Mouse (Mus musculus) CH12.LX (cell line): ENCODE data around the gene Flot1. TPM values are rescaled to one million over a fixed set of nuclear protein-coding genes. Genes with fewer than 3 reads are reported as not detected.

Experiments used
- DNase-seq: peaks from one replicate; pipeline ENCODE4 v3.0.0-alpha.2; 2013; ENCODE audit errors: extremely low read depth
- H3K27ac ChIP-seq: 2 replicates; pipeline ENCODE4 v1.5.1; 2012; ENCODE audit warnings: low read depth, mild to moderate bottlenecking, control low read depth, moderate library complexity; ENCODE audit not compliant: insufficient read depth
- H3K27me3 ChIP-seq: replicated peaks from 2 replicates; pipeline ENCODE3; 2012; ENCODE audit warnings: inconsistent platforms
- H3K36me3 ChIP-seq, 2 experiments: replicated peaks in 1 of 2; 2 replicates each; pipeline versions ENCODE3 to v1.6.1; 2012; ENCODE audit warnings: inconsistent platforms in 1 of 2, low read length in 1 of 2, mild to moderate bottlenecking in 1 of 2, mixed read lengths in 1 of 2, moderate library complexity in 1 of 2; ENCODE audit not compliant: control insufficient read depth in 1 of 2, insufficient read depth in 1 of 2
- H3K4me1 ChIP-seq, 2 experiments: 2 replicates each; pipeline ENCODE4 v1.6.1; 2012; ENCODE audit warnings: inconsistent platforms in 1 of 2, moderate library complexity in 1 of 2; ENCODE audit not compliant: insufficient read depth in 2 of 2, control insufficient read depth in 1 of 2
- H3K4me2 ChIP-seq: 2 replicates; pipeline ENCODE4 v1.6.1; 2012; ENCODE audit warnings: low read depth, mild to moderate bottlenecking, control low read depth; ENCODE audit not compliant: poor library complexity, insufficient read depth, severe bottlenecking
- H3K4me3 ChIP-seq, 3 experiments: fragments of 150-350 bp in 1 of 3; sonication (generic) in 1 of 3; replicated peaks in 1 of 3; 2 replicates each; pipeline versions ENCODE3 to v1.5.1; 2011 to 2012; ENCODE audit warnings: low read depth in 2 of 3, low read length in 2 of 3, mild to moderate bottlenecking in 2 of 3, moderate library complexity in 2 of 3, control low read depth in 1 of 3, improper control_type of control experiment in 1 of 3, inconsistent platforms in 1 of 3, mixed read lengths in 1 of 3; ENCODE audit not compliant: poor library complexity in 1 of 3
- H3K79me2 ChIP-seq: replicated peaks from 2 replicates; pipeline ENCODE4 v1.6.1; 2012; ENCODE audit warnings: mild to moderate bottlenecking, moderate library complexity; ENCODE audit not compliant: control insufficient read depth, poor library complexity, insufficient read depth, severe bottlenecking; ENCODE audit errors: extremely low read depth
- H3K9ac ChIP-seq: 2 replicates; pipeline ENCODE4 v1.6.1; 2012; ENCODE audit warnings: low read depth, mild to moderate bottlenecking, control low read depth, moderate library complexity; ENCODE audit not compliant: insufficient read depth
- H3K9me3 ChIP-seq: replicated peaks from 2 replicates; pipeline ENCODE3; 2012; ENCODE audit warnings: low read length, inconsistent platforms, mixed read lengths
- CTCF ChIP-seq, 2 experiments: IDR thresholded peaks in 1 of 2; conservative IDR thresholded peaks in 1 of 2; 2 replicates each; pipeline ENCODE4 v1.5.1; 2011 to 2012; ENCODE audit warnings: low read depth in 2 of 2, low read length in 2 of 2, improper control_type of control experiment in 1 of 2, inconsistent platforms in 1 of 2, mild to moderate bottlenecking in 1 of 2, moderate library complexity in 1 of 2
- ELF1 ChIP-seq: IDR thresholded peaks from 2 replicates; pipeline ENCODE4 v1.6.1; 2014; ENCODE audit warnings: low read depth, mild to moderate bottlenecking, inconsistent platforms, low read length, improper control_type of control experiment
- ETS1 ChIP-seq: conservative IDR thresholded peaks from 2 replicates; pipeline ENCODE4 v1.6.1; 2012; ENCODE audit warnings: low read depth, mild to moderate bottlenecking, inconsistent platforms, low read length, improper control_type of control experiment, moderate library complexity
- IRF4 ChIP-seq: IDR thresholded peaks from 2 replicates; pipeline ENCODE4 v1.6.1; 2014; ENCODE audit warnings: low read depth, mild to moderate bottlenecking, inconsistent platforms, low read length, improper control_type of control experiment
- MXI1 ChIP-seq: IDR thresholded peaks from 2 replicates; pipeline ENCODE4 v1.6.1; 2011; ENCODE audit warnings: mild to moderate bottlenecking, low read depth, low read length, improper control_type of control experiment
- NELFE ChIP-seq: IDR thresholded peaks from 2 replicates; pipeline ENCODE4 v1.6.1; 2011; ENCODE audit warnings: low read depth, low read length, improper control_type of control experiment
- RAD21 ChIP-seq: IDR thresholded peaks from 2 replicates; pipeline ENCODE4 v1.6.1; 2011; ENCODE audit warnings: low read depth, mild to moderate bottlenecking, low read length, improper control_type of control experiment, moderate library complexity
- RCOR1 ChIP-seq: conservative IDR thresholded peaks from 2 replicates; pipeline ENCODE4 v1.6.1; 2012; ENCODE audit warnings: low read depth, mild to moderate bottlenecking, inconsistent platforms, low read length, improper control_type of control experiment
- SIN3A ChIP-seq: IDR thresholded peaks from 2 replicates; pipeline ENCODE4 v1.6.1; 2012; ENCODE audit warnings: low read length, improper control_type of control experiment, inconsistent platforms
- SMC3 ChIP-seq: IDR thresholded peaks from 2 replicates; pipeline ENCODE4 v1.6.1; 2011; ENCODE audit warnings: low read depth, low read length, improper control_type of control experiment
- TBP ChIP-seq: conservative IDR thresholded peaks from 2 replicates; pipeline ENCODE4 v1.6.1; 2011; ENCODE audit warnings: low read depth, low read length, improper control_type of control experiment
- TCF12 ChIP-seq: IDR thresholded peaks from 2 replicates; pipeline ENCODE4 v1.6.1; 2014; ENCODE audit warnings: low read depth, mild to moderate bottlenecking, inconsistent platforms, low read length, improper control_type of control experiment
- UBTF ChIP-seq: IDR thresholded peaks from 2 replicates; pipeline ENCODE4 v1.6.1; 2012; ENCODE audit warnings: low read depth, mild to moderate bottlenecking, inconsistent platforms, low read length, improper control_type of control experiment, moderate library complexity
- USF1 ChIP-seq: IDR thresholded peaks from 2 replicates; pipeline ENCODE4 v1.6.1; 2014; ENCODE audit warnings: low read depth, mild to moderate bottlenecking, inconsistent platforms, low read length, improper control_type of control experiment
- ZKSCAN1 ChIP-seq: IDR thresholded peaks from 2 replicates; pipeline ENCODE4 v1.6.1; 2012; ENCODE audit warnings: low read depth, inconsistent platforms, low read length, improper control_type of control experiment, borderline replicate concordance
- ZMIZ1 ChIP-seq: IDR thresholded peaks from 2 replicates; pipeline ENCODE4 v1.6.1; 2012; ENCODE audit warnings: low read depth, mild to moderate bottlenecking, inconsistent platforms, low read length, improper control_type of control experiment
- ZNF384 ChIP-seq: IDR thresholded peaks from 2 replicates; pipeline ENCODE4 v1.6.1; 2012; ENCODE audit warnings: low read depth, low read length, improper control_type of control experiment, inconsistent platforms
- dilution Hi-C: fragments of 300-500 bp; cut with MboI; formaldehyde crosslinking; loops from 2 replicates; pipeline ENCODE4 v1.14.3; 2020; ENCODE audit warnings: low sequenced_read_pairs; ENCODE audit not compliant: extremely low pct_unique_long_range_greater_than_20kb, extremely low pct_ligation_motif_present
- in situ Hi-C: fragments of 300-500 bp; cut with MboI; formaldehyde crosslinking; loops from 3 replicates; pipeline ENCODE4 v1.14.3; 2019; ENCODE audit warnings: low sequenced_read_pairs, low pct_ligation_motif_present, low pct_unique_long_range_greater_than_20kb, mixed read lengths
- polyA plus RNA-seq: library from polyadenylated mRNA; unstranded; fragments of >175 nt; gene quantifications from 2 replicates; pipeline ENCODE4 v1.2.1, GENCODE M21; 2012; ENCODE audit warnings: low read depth; ENCODE audit not compliant: insufficient read length
- total RNA-seq, 2 experiments: library from RNA; depleted of rRNA; stranded (reverse); fragments of 300-350 nt in 1 of 2; fragments of >200 nt in 1 of 2; gene quantifications; 2 replicates each; pipeline ENCODE4 v1.2.3; 2012 to 2014

The Flot1 gene
- total and polyA plus RNA-seq, 3 experiments, result 16.3 to 21.6 (median 17.6) TPM

- TF ChIP-seq ELF1 (no peak; the same call in 1 of the 2 replicates), TBP (peak; percentile 98), RCOR1 (no peak), ETS1 (peak; percentile 66), TCF12 (peak; percentile 88), USF1 (no peak), ZKSCAN1 (no peak), NELFE (peak; percentile 100), UBTF (peak; percentile 56; the same call in 1 of the 2 replicates), ZMIZ1 (peak; percentile 99), IRF4 (peak; percentile 36; the same call in 1 of the 2 replicates)
Measured at GRCm38 (mm10) chr17:35821439-35822430, 1.3 kb upstream of the Flot1 start, which contains the start of gene Ier3 (continued).

- H3K27me3 ChIP-seq, result no peaks in the 10 kb centered on the region
- H3K4me3 ChIP-seq, result peak overlapping the region; percentile 61 to 90 (median 69)
- DNase-seq, result no peak
- peak overlapping the region; percentile 90 for H3K9ac ChIP-seq
- in situ Hi-C loops, result no loop called here
- H3K79me2 ChIP-seq, result peaks cover 5% of the 10 kb centered on the region; the same call in 1 of the 2 replicates
- dilution Hi-C loops, result no loop called here
- H3K27ac ChIP-seq, result peak overlapping the region; percentile 6; the same call in 1 of the 2 replicates
- H3K36me3 ChIP-seq, result peaks cover 19 to 31% of the 10 kb centered on the region in 2 experiments
- no peaks in the 10 kb centered on the region for H3K9me3 ChIP-seq
- peak overlapping the region; percentile 79 for H3K4me2 ChIP-seq
- peaks cover 0 to 17% of the 10 kb centered on the region in 2 experiments; a peak in 2 of 4 replicates for H3K4me1 ChIP-seq
- TF ChIP-seq SIN3A, result peak; percentile 10; the same call in 1 of the 2 replicates
- no peak for TF ChIP-seq ZNF384
- 0 out of 2 replicates have a peak, but pooled peaks have one; percentile 2 for TF ChIP-seq MXI1
Measured at GRCm38 (mm10) chr17:35822564-35822963, 466 bp upstream of the Flot1 start.

- Histone ChIP-seq H3K36me3 (peaks cover 21 to 46% of the 10 kb centered on the region in 2 experiments), H3K9me3 (peaks cover under 1% of the 10 kb centered on the region), H3K9ac (no peak overlapping the region), H3K4me2 (no peak overlapping the region), H3K4me3 (no peak overlapping the region), H3K79me2 (peaks cover 5% of the 10 kb centered on the region; the same call in 1 of the 2 replicates), H3K27me3 (no peaks in the 10 kb centered on the region), H3K27ac (no peak overlapping the region), H3K4me1 (peaks cover 0 to 17% of the 10 kb centered on the region in 2 experiments; a peak in 2 of 4 replicates)
- DNase-seq, result no peak
- dilution Hi-C loops (no loop called here), in situ Hi-C loops (no loop called here)
- TF ChIP-seq USF1 (no peak), SMC3 (peak; percentile 69), RAD21 (peak; percentile 68), CTCF (conservative IDR thresholded peaks at IDR 0.05 in 1 of 2, IDR thresholded peaks at IDR 0.05 in 1 of 2; ENCODE audit: low read depth in 2 of 2, low read length in 2 of 2) (peak in 1 of 2 experiments; percentile 72; a peak in 2 of 4 replicates), ELF1 (no peak)
Measured at GRCm38 (mm10) chr17:35824402-35824801, 1.4 kb downstream of the Flot1 start.
